Mouse (Mus musculus) embryonic facial prominence, embryonic 11.5 days (tissue): ENCODE data around the gene Tmem40. TPM values are rescaled to one million over a fixed set of nuclear protein-coding genes. Genes with fewer than 3 reads are reported as not detected.

Experiments
- ATAC-seq: fragments of 200-750 bp; cut with Nextera tagmentation; replicated peaks from 2 replicates; pipeline ENCODE4 v1.8.0; 2017; ENCODE audit warnings: low read depth; ENCODE audit not compliant: insufficient number of reproducible peaks, low FRiP score, low TSS enrichment
- DNase-seq: peaks from one replicate; pipeline ENCODE4 v3.0.0-alpha.2; 2015; ENCODE audit warnings: low spot score
- H3K27ac ChIP-seq: fragments of 300-500 bp; sonication (generic); replicated peaks from 2 replicates; pipeline ENCODE4 v1.5.1; 2014; ENCODE audit warnings: mild to moderate bottlenecking, low read depth, low read length, control low read depth
- H3K27me3 ChIP-seq: fragments of 300-500 bp; sonication (generic); 2 replicates; pipeline ENCODE4 v1.6.1; 2014; ENCODE audit warnings: mild to moderate bottlenecking, low read length, moderate library complexity, mixed read lengths; ENCODE audit not compliant: control insufficient read depth, insufficient read depth
- H3K36me3 ChIP-seq: fragments of 300-500 bp; sonication (generic); replicated peaks from 2 replicates; pipeline ENCODE4 v1.6.1; 2014; ENCODE audit warnings: low read depth, mild to moderate bottlenecking, low read length, moderate library complexity, mixed read lengths; ENCODE audit not compliant: control insufficient read depth, insufficient read depth
- H3K4me1 ChIP-seq: fragments of 300-500 bp; sonication (generic); 2 replicates; pipeline ENCODE4 v1.6.1; 2014; ENCODE audit warnings: low read length, mixed read lengths; ENCODE audit not compliant: control insufficient read depth, insufficient read depth
- H3K4me2 ChIP-seq: fragments of 300-500 bp; sonication (generic); 2 replicates; pipeline ENCODE4 v1.6.1; 2014; ENCODE audit warnings: low read depth, mild to moderate bottlenecking, control low read depth, low read length, moderate library complexity
- H3K4me3 ChIP-seq: fragments of 300-500 bp; sonication (generic); 2 replicates; pipeline ENCODE4 v1.5.1; 2014; ENCODE audit warnings: low read depth, low read length, control low read depth
- H3K9ac ChIP-seq: fragments of 300-500 bp; sonication (generic); replicated peaks from 2 replicates; pipeline ENCODE4 v1.6.1; 2014; ENCODE audit warnings: mild to moderate bottlenecking, control low read depth, low read length
- H3K9me3 ChIP-seq: fragments of 300-500 bp; sonication (generic); replicated peaks from 2 replicates; pipeline ENCODE4 v1.6.1; 2016; ENCODE audit warnings: mild to moderate bottlenecking, low read length, inconsistent platforms, mixed read lengths; ENCODE audit not compliant: control insufficient read depth
- WGBS: fragments of 180-500 bp; shearing (Covaris S2); extraction: QIAGEN DNeasy Blood & Tissue Kit; methylation state at CpG from one replicate; pipeline ENCODE4 v1.1.7; 2014; 5-methylcytosine and 5-hydroxymethylcytosine counted together
- polyA plus RNA-seq: library from polyadenylated mRNA; unstranded; fragments of >200 nt; fragmentation: Nextera tagmentation; extraction: Ambion mirVana; gene quantifications from 2 replicates; pipeline ENCODE4 v1.2.1, GENCODE M21; 2014

The Tmem40 gene
- polyA plus RNA-seq, 1 experiment from 2014 or later, result 2.0 TPM

GRCm38 (mm10) chr6:115734909-115735308, 27.3 kb downstream of the Tmem40 start:
- Histone ChIP-seq H3K9ac (no peak overlapping the region), H3K27me3 (no peaks in the 10 kb centered on the region), H3K36me3 (no peaks in the 10 kb centered on the region), H3K4me3 (no peak overlapping the region), H3K4me1 (no peaks in the 10 kb centered on the region), H3K4me2 (no peak overlapping the region), H3K9me3 (no peaks in the 10 kb centered on the region), H3K27ac (no peak overlapping the region)
- DNase-seq (peak; percentile 41), ATAC-seq (no peak)
- WGBS, result 65% methylated on average over 4 of the region's 4 CpGs

GRCm38 (mm10) chr6:115732341-115732928, 29.8 kb downstream of the Tmem40 start:
- Histone ChIP-seq H3K4me1 (no peaks in the 10 kb centered on the region), H3K4me2 (no peak overlapping the region), H3K9me3 (no peaks in the 10 kb centered on the region), H3K27ac (no peak overlapping the region), H3K27me3 (no peaks in the 10 kb centered on the region), H3K36me3 (no peaks in the 10 kb centered on the region), H3K4me3 (no peak overlapping the region), H3K9ac (no peak overlapping the region)
- ATAC-seq (no peak), DNase-seq (no peak)
- WGBS, result 84% methylated on average over 22 of the region's 22 CpGs

- Histone ChIP-seq H3K9me3 (no peaks in the 10 kb centered on the region), H3K36me3 (no peaks in the 10 kb centered on the region), H3K4me1 (no peaks in the 10 kb centered on the region), H3K4me2 (no peak overlapping the region; the same call in 1 of the 2 replicates), H3K9ac (peak overlapping the region; percentile 34), H3K4me3 (no peak overlapping the region), H3K27ac (no peak overlapping the region), H3K27me3 (no peaks in the 10 kb centered on the region)
- ATAC-seq (no peak), DNase-seq (peak; percentile 10)
- WGBS, result 57% methylated on average over 20 of the region's 20 CpGs
Observed at GRCm38 (mm10) chr6:115730560-115731342, 31.5 kb downstream of the Tmem40 start.

GRCm38 (mm10) chr6:115727570-115727969, 34.6 kb downstream of the Tmem40 start:
- Histone ChIP-seq H3K27ac (no peak overlapping the region), H3K36me3 (no peaks in the 10 kb centered on the region), H3K4me2 (no peak overlapping the region), H3K27me3 (no peaks in the 10 kb centered on the region), H3K4me1 (no peaks in the 10 kb centered on the region), H3K9ac (no peak overlapping the region), H3K4me3 (no peak overlapping the region), H3K9me3 (no peaks in the 10 kb centered on the region)
- 61% methylated on average over 2 of the region's 2 CpGs for WGBS
- no peak for ATAC-seq
- no peak for DNase-seq

- Histone ChIP-seq H3K4me3 (no peak overlapping the region), H3K27me3 (no peaks in the 10 kb centered on the region), H3K4me1 (no peaks in the 10 kb centered on the region), H3K27ac (no peak overlapping the region), H3K9ac (no peak overlapping the region), H3K4me2 (no peak overlapping the region), H3K36me3 (no peaks in the 10 kb centered on the region), H3K9me3 (no peaks in the 10 kb centered on the region)
- no peak for ATAC-seq
- DNase-seq, result peak; percentile 69
- WGBS, result 85% methylated on average over 1 of the region's 1 CpGs
Observed at GRCm38 (mm10) chr6:115727108-115727507, 35.1 kb downstream of the Tmem40 start.

- H3K9me3 ChIP-seq, result no peaks in the 10 kb centered on the region
- no peak overlapping the region for H3K4me3 ChIP-seq
- no peak overlapping the region for H3K9ac ChIP-seq
- no peaks in the 10 kb centered on the region for H3K36me3 ChIP-seq
- H3K4me2 ChIP-seq, result no peak overlapping the region
- WGBS, result 85% methylated on average over 5 of the region's 5 CpGs
- no peaks in the 10 kb centered on the region for H3K4me1 ChIP-seq
- DNase-seq (no peak), ATAC-seq (no peak)
- H3K27ac ChIP-seq, result no peak overlapping the region
- no peaks in the 10 kb centered on the region for H3K27me3 ChIP-seq
Observed at GRCm38 (mm10) chr6:115722246-115722645, 40.0 kb downstream of the Tmem40 start.

- Histone ChIP-seq H3K27ac (no peak overlapping the region), H3K36me3 (no peaks in the 10 kb centered on the region), H3K9me3 (no peaks in the 10 kb centered on the region), H3K9ac (peak overlapping the region; percentile 13; the same call in 1 of the 2 replicates), H3K27me3 (no peaks in the 10 kb centered on the region), H3K4me1 (no peaks in the 10 kb centered on the region; the same call in 1 of the 2 replicates), H3K4me3 (peak overlapping the region; percentile 8; the same call in 1 of the 2 replicates), H3K4me2 (peak overlapping the region; percentile 27)
- peak; percentile 76 for DNase-seq
- ATAC-seq, result peak; percentile 86
- WGBS, result 2% methylated on average over 15 of the region's 15 CpGs
Observed at GRCm38 (mm10) chr6:115717715-115718558, 44.3 kb downstream of the Tmem40 start.
